1 mouse cellular context compared by ENCODE assay signal in the genomic region with DNA sequence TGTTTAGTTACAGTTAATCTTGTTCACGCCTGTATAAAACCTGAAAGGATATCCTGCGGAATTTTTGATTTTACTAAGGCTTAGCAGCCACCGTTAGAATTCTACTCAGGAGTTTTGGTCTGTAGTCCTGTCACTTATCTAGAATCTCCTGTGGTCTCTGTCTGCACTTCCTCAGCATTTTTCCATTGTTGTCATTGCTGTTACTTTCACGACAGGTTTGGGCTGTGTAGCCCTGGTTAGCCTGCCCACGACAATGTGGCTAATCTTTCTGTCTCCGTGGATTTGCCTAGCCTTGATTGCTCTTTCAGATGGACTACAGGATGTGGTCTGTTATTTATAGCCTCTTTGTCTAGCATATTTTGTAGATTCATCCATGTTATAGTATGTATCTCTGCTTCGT.
TF ChIP-seq lines count a peak whose summit lies in the region.

No protein-coding gene starts in this region.

TF ChIP-seq in MEL, 35 proteins besides CTCF, POLR2A, EP300 and RAD21:
- TF ChIP-seq GATA1 (IDR thresholded peaks at IDR 0.05; ENCODE audit: low read depth, low read length) (peak; percentile 37; the same call in 1 of the 2 replicates), CHD2 (IDR thresholded peaks at IDR 0.05; ENCODE audit: low read length) (no peak), ETS1 (IDR thresholded peaks at IDR 0.05; ENCODE audit: low read depth, low read length) (no peak), MXI1 (IDR thresholded peaks at IDR 0.05; ENCODE audit: low read depth, low read length) (no peak), NELFE (IDR thresholded peaks at IDR 0.05; ENCODE audit: low read depth, low read length) (no peak), TAL1 (IDR thresholded peaks at IDR 0.05; ENCODE audit: low read length) (peak; percentile 25), TCF12 (IDR thresholded peaks at IDR 0.05; ENCODE audit: low read depth, low read length) (no peak), POLR2AphosphoS5 (IDR thresholded peaks at IDR 0.05; ENCODE audit: borderline replicate concordance, low read depth, low read length) (no peak), E2F4 (IDR thresholded peaks at IDR 0.05; ENCODE audit: borderline replicate concordance, low read depth, low read length) (no peak), TBP (IDR thresholded peaks at IDR 0.05; ENCODE audit: low read depth, low read length) (no peak), CHD1 (IDR thresholded peaks at IDR 0.05; ENCODE audit: low read depth, low read length) (no peak)
